Mouse (Mus musculus) CD4-positive, CD25-positive, alpha-beta regulatory T cell, adult 9 weeks (primary cell): ENCODE measurements around the gene Gm1979. TPM values are rescaled to one million over a fixed set of nuclear protein-coding genes. Genes with fewer than 3 reads are reported as not detected.

Source experiments
- polyA plus RNA-seq: library from polyadenylated mRNA; unstranded; fragments of 100-300 nt; shearing (Covaris generic); gene quantifications from one replicate; pipeline ENCODE4 v1.2.1, GENCODE M21; 2017

The Gm1979 gene
- not detected for polyA plus RNA-seq

DNA sequence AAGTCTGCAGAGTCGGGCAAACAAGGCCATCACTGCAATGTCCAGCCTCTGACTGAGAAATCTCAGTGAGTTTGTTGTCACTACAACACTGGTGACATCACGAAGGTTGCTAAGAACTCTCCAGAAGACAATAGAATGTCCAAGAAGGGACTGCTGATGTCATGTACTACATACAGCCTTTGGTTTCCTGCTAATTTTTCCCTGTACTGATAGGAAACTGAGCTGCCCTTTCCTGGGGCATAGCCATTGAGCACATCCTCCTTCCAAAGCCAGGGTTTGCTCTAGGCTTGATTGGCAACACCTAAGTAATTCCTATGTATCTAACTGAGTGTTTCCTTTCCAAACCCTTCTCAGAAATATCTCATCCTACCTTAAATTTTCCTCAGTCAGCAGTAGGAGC is at the start of gene Gm1979:
Gm1979 (minus strand) TSS at position 101 of the 400 bp plus-strand sequence.

DNA sequence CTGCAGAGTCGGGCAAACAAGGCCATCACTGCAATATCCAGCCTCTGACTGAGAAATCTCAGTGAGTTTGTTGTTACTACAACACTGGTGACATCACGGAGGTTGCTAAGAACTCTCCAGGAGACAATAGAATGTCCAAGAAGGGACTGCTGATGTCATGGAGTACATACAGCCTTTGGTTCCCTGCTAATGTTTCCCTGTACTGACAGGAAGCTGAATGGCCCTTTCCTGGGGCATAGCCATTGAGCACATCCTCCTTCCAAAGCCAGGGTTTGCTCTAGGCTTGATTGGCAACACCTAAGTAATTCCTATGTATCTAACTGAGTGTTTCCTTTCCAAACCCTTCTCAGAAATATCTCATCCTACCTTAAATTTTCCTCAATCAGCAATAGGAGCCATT is 34.9 kb upstream of the Gm1979 start, which contains the start of gene Speer4a:
Speer4a (minus strand) TSS at position 101 of the 400 bp plus-strand sequence.

DNA sequence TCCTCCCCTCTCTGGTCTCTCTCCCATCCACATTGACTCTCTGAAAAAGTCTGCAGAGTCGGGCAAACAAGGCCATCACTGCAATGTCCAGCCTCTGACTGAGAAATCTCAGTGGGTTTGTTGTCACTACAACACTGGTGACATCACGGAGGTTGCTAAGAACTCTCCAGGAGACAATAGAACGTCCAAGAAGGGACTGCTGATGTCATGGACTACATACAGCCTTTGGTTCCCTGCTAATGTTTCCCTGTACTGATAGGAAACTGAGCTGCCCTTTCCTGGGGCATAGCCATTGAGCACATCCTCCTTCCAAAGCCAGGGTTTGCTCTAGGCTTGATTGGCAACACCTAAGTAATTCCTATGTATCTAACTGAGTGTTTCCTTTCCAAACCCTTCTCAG is 18.2 kb upstream of the Gm1979 start, which contains the start of gene Gm5862:
Gm5862 (minus strand) TSS at position 101 of the 400 bp plus-strand sequence.

DNA sequence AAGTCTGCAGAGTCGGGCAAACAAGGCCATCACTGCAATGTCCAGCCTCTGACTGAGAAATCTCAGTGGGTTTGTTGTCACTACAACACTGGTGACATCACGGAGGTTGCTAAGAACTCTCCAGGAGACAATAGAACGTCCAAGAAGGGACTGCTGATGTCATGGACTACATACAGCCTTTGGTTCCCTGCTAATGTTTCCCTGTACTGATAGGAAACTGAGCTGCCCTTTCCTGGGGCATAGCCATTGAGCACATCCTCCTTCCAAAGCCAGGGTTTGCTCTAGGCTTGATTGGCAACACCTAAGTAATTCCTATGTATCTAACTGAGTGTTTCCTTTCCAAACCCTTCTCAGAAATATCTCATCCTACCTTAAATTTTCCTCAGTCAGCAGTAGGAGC is 16.0 kb downstream of the Gm1979 start, which contains the start of gene Gm21698:
Gm21698 (minus strand) TSS at position 101 of the 400 bp plus-strand sequence.

DNA sequence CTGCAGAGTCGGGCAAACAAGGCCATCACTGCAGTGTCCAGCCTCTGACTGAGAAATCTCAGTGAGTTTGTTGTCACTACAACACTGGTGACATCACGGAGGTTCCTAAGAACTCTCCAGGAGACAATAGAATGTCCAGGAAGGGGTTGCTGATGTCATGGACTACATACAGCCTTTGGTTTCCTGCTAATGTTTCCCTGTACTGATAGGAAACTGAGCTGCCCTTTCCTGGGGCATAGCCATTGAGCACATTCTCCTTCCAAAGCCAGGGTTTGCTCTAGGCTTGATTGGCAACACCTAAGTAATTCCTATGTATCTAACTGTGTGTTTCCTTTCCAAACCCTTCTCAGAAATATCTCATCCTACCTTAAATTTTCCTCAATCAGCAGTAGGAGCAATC is 32.0 kb downstream of the Gm1979 start, which contains the start of gene Gm21680:
Gm21680 (minus strand) TSS at position 101 of the 400 bp plus-strand sequence.

DNA sequence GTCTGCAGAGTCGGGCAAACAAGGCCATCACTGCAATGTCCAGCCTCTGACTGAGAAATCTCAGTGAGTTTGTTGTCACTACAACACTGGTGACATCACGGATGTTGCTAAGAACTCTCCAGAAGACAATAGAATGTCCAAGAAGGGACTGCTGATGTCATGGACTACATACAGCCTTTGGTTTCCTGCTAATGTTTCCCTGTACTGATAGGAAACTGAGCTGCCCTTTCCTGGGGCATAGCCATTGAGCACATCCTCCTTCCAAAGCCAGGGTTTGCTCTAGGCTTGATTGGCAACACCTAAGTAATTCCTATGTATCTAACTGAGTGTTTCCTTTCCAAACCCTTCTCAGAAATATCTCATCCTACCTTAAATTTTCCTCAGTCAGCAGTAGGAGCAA is 50.3 kb downstream of the Gm1979 start, which contains the start of gene Gm21671:
Gm21671 (minus strand) TSS at position 101 of the 400 bp plus-strand sequence.

Other genes starting within 250 kb of the Gm1979 start
- 1.7 TPM for gene Actr3b, start 244.8 kb downstream of the Gm1979 start, polyA plus RNA-seq
- not detected for gene Gm21663, start 62.4 kb downstream of the Gm1979 start, polyA plus RNA-seq
- not detected for gene Gm21671, start 50.4 kb downstream of the Gm1979 start, polyA plus RNA-seq
- not detected for gene Gm21680, start 32.1 kb downstream of the Gm1979 start, polyA plus RNA-seq
- gene Gm21698, start 16.1 kb downstream of the Gm1979 start, polyA plus RNA-seq, result not detected
- gene Gm5862, start 18.1 kb upstream of the Gm1979 start, polyA plus RNA-seq, result not detected
- not detected for gene Speer4a, start 34.8 kb upstream of the Gm1979 start, polyA plus RNA-seq
- gene Gm7347, start 53.8 kb upstream of the Gm1979 start, polyA plus RNA-seq, result not detected
- gene Gm10471, start 84.5 kb upstream of the Gm1979 start, polyA plus RNA-seq, result not detected
- not detected for gene 5031410I06Rik, start 100.6 kb upstream of the Gm1979 start, polyA plus RNA-seq
- gene Gm10220, start 116.6 kb upstream of the Gm1979 start, polyA plus RNA-seq, result not detected